10 mouse cellular contexts compared by ENCODE assay signal in genomic region chr3:154329323-154330180, GRCm38 (mm10). TPM values are rescaled to one million over a fixed set of nuclear protein-coding genes. Genes with fewer than 3 reads are reported as not detected.
DNase-seq lines count a peak whose midpoint lies in the region; ATAC-seq and TF ChIP-seq lines count a peak whose summit lies in the region.
"Had no signal": no experiment of that assay in that cellular context is flagged by ENCODE, and none has a peak within 500 bp of the region (broad histone marks: within the 10 kb centered on the region; RNA-seq: fewer than 3 reads in every experiment).

No protein-coding gene starts in this region.

- no peaks in the 10 kb centered on the region for H3K79me2 ChIP-seq in heart, adult 2 months (replicated peaks; ENCODE audit: control insufficient read depth, insufficient read depth, low read length)

- no peak overlapping the region for H3K4me3 ChIP-seq in heart, adult 2 months
- H3K4me3 ChIP-seq in brown adipose tissue, adult 24 weeks (ENCODE audit: insufficient read depth, low read depth, low read length) = peak overlapping the region; percentile 64
- peak overlapping the region; percentile 48 for H3K4me3 ChIP-seq in heart, embryonic 15.5 days

- no peak overlapping the region for H3K9ac ChIP-seq in heart, adult 2 months (ENCODE audit: low read depth, low read length)
- H3K9ac ChIP-seq in heart, embryonic 15.5 days = no peak overlapping the region

- DNase-seq in heart, adult 2 months = peak; percentile 37 to 63
- DNase-seq in heart, adult 8-10 months (ENCODE audit: low spot score) = no peak
- peak; percentile 24 for DNase-seq in kidney, postnatal 14 days
- DNase-seq in neural tube, embryonic 10.5 days (ENCODE audit: extremely low spot score, low spot score) = peak; percentile 82
- DNase-seq in frontal cortex, adult 2 months (ENCODE audit: extremely low spot score in 1 of 2, low spot score in 1 of 2) = no peak

- intact Hi-C loops in heart, adult 2 months (cut with DNase I) = loop anchor here (5.0 kb wide), 1 partner anchor 243 kb away; no protein-coding TSS in a partner anchor

- H3K27me3 ChIP-seq in heart, adult 2 months (ENCODE audit: control insufficient read depth, insufficient read depth, low read length) = peaks cover 41% of the 10 kb centered on the region
- H3K27me3 ChIP-seq in heart, embryonic 15.5 days = peaks cover 95% of the 10 kb centered on the region

- peak overlapping the region; percentile 82 for H3K4me2 ChIP-seq in heart, embryonic 15.5 days

- TF ChIP-seq POLR2A in heart, adult 2 months (IDR thresholded peaks at IDR 0.05; ENCODE audit: insufficient read depth, low read depth, low read length) = no peak

- no peaks in the 10 kb centered on the region for H3K9me3 ChIP-seq in heart, embryonic 15.5 days (replicated peaks)

- peaks cover 2% of the 10 kb centered on the region; the same call in 1 of the 2 replicates for H3K4me1 ChIP-seq in heart, adult 2 months (ENCODE audit: control insufficient read depth, insufficient read depth, low read length)
- peaks cover under 1% of the 10 kb centered on the region; the same call in 1 of the 2 replicates for H3K4me1 ChIP-seq in brown adipose tissue, adult 24 weeks (ENCODE audit: control insufficient read depth, insufficient read depth, insufficient read length, low read length)
- H3K4me1 ChIP-seq in heart, embryonic 15.5 days (replicated peaks) = peaks cover 32% of the 10 kb centered on the region

- no peak for TF ChIP-seq EP300 in heart, adult 2 months (IDR thresholded peaks at IDR 0.05; ENCODE audit: insufficient read depth, low read depth, low read length)

- ATAC-seq in heart, embryonic 15.5 days (replicated peaks; ENCODE audit: insufficient number of reproducible peaks, insufficient read depth, low FRiP score, low read depth) = no peak
- ATAC-seq in erythroid progenitor cell, adult 5-6 weeks (replicated peaks; ENCODE audit: low FRiP score, poor library complexity, severe bottlenecking) = no peak

- no peak overlapping the region for H3K27ac ChIP-seq in heart, adult 2 months
- H3K27ac ChIP-seq in brown adipose tissue, adult 24 weeks (replicated peaks; ENCODE audit: low read depth, low read length) = peak overlapping the region; percentile 79
- H3K27ac ChIP-seq in heart, embryonic 15.5 days = no peak overlapping the region

- WGBS in heart, adult 2 months = 4% methylated on average over 54 of the region's 54 CpGs
- WGBS in heart, embryonic 15.5 days = 1% methylated on average over 54 of the region's 54 CpGs

- H3K36me3 ChIP-seq in heart, adult 2 months (ENCODE audit: control insufficient read depth, insufficient read depth, low read length) = no peaks in the 10 kb centered on the region
- H3K36me3 ChIP-seq in heart, embryonic 15.5 days = no peaks in the 10 kb centered on the region
- H3K36me3 ChIP-seq: G1E had no signal

- TF ChIP-seq CTCF in heart, adult 2 months (IDR thresholded peaks at IDR 0.05) = no peak

RNA-seq across cellular contexts. Expression of gene Lhx8, which starts 0.9 kb away (rescaled TPM):
- not detected for total RNA-seq in heart, adult 2 months (2021)
- 0.15 and 0.29 TPM in 2 replicates for polyA plus RNA-seq in heart, adult 2 months (2012; rRNA removed)
- not detected for total RNA-seq in heart, adult 8-10 months (2022)
- 1.5 and 2.8 TPM in 2 replicates for polyA plus RNA-seq in brown adipose tissue, adult 24 weeks (2012; ENCODE audit: insufficient read depth, insufficient read length, missing spikeins)
- polyA plus RNA-seq in heart, embryonic 15.5 days (2015; fragmentation: Nextera tagmentation; extraction: Ambion mirVana) = 0.44 and 0.64 TPM in 2 replicates
- 0.13 and 0.18 TPM in 2 replicates for polyA plus RNA-seq in frontal cortex, adult 2 months (2012; rRNA removed)
- not detected in 2 replicates for total RNA-seq in erythroid progenitor cell, adult 5-6 weeks (2015; ENCODE audit: low replicate concordance)
- not detected in 2 replicates for total RNA-seq in erythroid progenitor cell, adult 5-6 weeks (2017; ENCODE audit: low replicate concordance)
- total RNA-seq: neutrophil, adult 5-6 weeks had no signal
- polyA plus RNA-seq: G1E had no signal

Comparison
In these comparisons a context has a peak if more than half of its experiments do, and no peak if none do; other contexts are left out.
1. DNase-seq: peak in heart, adult 2 months (2 of 2), kidney, postnatal 14 days (single experiment) and neural tube, embryonic 10.5 days (single experiment); none in heart, adult 8-10 months (single experiment) and frontal cortex, adult 2 months (0 of 2).